Mouse (Mus musculus) forebrain, embryonic 11.5 days (tissue): ENCODE data around the gene Zap70. TPM values are rescaled to one million over a fixed set of nuclear protein-coding genes. Genes with fewer than 3 reads are reported as not detected.

Experiments used
- ATAC-seq: fragments of 200-750 bp; cut with Nextera tagmentation; replicated peaks from 2 replicates; pipeline ENCODE4 v1.8.0; 2017; ENCODE audit warnings: moderate TSS enrichment; ENCODE audit not compliant: low FRiP score
- DNase-seq: peaks from one replicate; pipeline ENCODE4 v3.0.0-alpha.2; 2017; ENCODE audit warnings: low spot score
- H3K27ac ChIP-seq: fragments of 300-500 bp; sonication (generic); 2 replicates; pipeline ENCODE4 v1.5.1; 2014; ENCODE audit warnings: low read depth, low read length
- H3K27me3 ChIP-seq: fragments of 300-500 bp; sonication (generic); 2 replicates; pipeline ENCODE4 v1.6.1; 2014; ENCODE audit warnings: mild to moderate bottlenecking, low read length, mixed read lengths; ENCODE audit not compliant: control insufficient read depth, insufficient read depth
- H3K36me3 ChIP-seq: fragments of 300-500 bp; sonication (generic); 2 replicates; pipeline ENCODE4 v1.6.1; 2014; ENCODE audit warnings: mild to moderate bottlenecking, low read length, moderate library complexity, mixed read lengths; ENCODE audit not compliant: control insufficient read depth, insufficient read depth
- H3K4me1 ChIP-seq: fragments of 300-500 bp; sonication (generic); replicated peaks from 2 replicates; pipeline ENCODE4 v1.6.1; 2014; ENCODE audit warnings: low read length, mixed read lengths; ENCODE audit not compliant: control insufficient read depth, insufficient read depth
- H3K4me2 ChIP-seq: fragments of 300-500 bp; sonication (generic); 2 replicates; pipeline ENCODE4 v1.6.1; 2014; ENCODE audit warnings: low read depth, mild to moderate bottlenecking, low read length, moderate library complexity, mixed read lengths; ENCODE audit not compliant: severe bottlenecking
- H3K4me3 ChIP-seq: fragments of 300-500 bp; sonication (generic); 2 replicates; pipeline ENCODE4 v1.5.1; 2014; ENCODE audit warnings: low read depth, low read length
- H3K9ac ChIP-seq: fragments of 300-500 bp; sonication (generic); 2 replicates; pipeline ENCODE4 v1.6.1; 2014; ENCODE audit warnings: low read length
- H3K9me3 ChIP-seq: fragments of 300-500 bp; sonication (generic); 2 replicates; pipeline ENCODE4 v1.6.1; 2016; ENCODE audit warnings: low read length, mixed read lengths; ENCODE audit not compliant: control insufficient read depth
- WGBS: fragments of 180-500 bp; shearing (Covaris S2); extraction: QIAGEN DNeasy Blood & Tissue Kit; methylation state at CpG from one replicate; pipeline ENCODE4 v1.1.7; 2014; 5-methylcytosine and 5-hydroxymethylcytosine counted together
- polyA plus RNA-seq: library from polyadenylated mRNA; unstranded; fragments of >200 nt; fragmentation: Nextera tagmentation; extraction: Ambion mirVana; gene quantifications from 2 replicates; pipeline ENCODE4 v1.2.1, GENCODE M21; 2014

Zap70 gene
- polyA plus RNA-seq, 1 experiment from 2014 or later: 0.37 TPM

DNA sequence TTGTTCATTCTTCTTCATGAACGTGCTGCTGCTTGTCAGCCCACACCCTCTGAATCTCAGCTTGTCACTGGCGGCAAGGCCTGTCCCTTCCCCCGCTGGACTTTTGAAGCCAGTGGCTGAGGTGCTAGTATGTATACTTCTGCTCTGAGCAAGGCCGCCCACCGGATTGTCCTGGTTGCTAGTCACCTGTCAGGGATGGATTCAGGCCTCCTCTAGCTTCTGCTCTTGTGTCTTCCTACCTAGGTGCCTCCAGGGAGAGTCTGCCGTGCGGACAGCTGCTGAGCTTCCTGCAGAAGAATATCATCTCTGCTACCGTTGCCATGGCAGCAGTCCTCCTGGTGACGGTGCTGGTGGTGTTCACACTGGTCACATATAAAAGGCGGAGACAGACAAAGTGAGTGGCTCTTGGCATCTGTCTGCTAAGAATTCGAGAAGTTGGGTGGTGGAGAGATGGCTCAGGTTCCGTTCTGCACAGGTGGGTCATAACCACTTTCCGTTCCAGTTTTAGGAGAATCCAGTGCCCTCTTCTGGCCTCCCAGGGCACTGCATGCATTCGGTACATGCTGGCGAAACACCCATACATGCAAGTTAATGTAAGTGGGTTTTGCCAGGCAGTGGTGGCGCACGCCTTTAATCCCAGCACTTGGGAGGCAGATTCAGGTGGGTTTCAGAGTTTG, 17.2 kb upstream of the Zap70 start:
- ATAC-seq: no peak
- Histone ChIP-seq H3K27ac (no peak overlapping the region), H3K27me3 (no peaks in the 10 kb centered on the region), H3K9me3 (no peaks in the 10 kb centered on the region), H3K4me2 (peak overlapping the region; percentile 42), H3K4me3 (no peak overlapping the region), H3K36me3 (no peaks in the 10 kb centered on the region), H3K9ac (no peak overlapping the region), H3K4me1 (0 out of 2 replicates have a peak, but pooled peaks cover 2% of the 10 kb centered on the region)
- DNase-seq: peak; percentile 84
- 28% methylated on average over 17 of the region's 17 CpGs for WGBS

DNA sequence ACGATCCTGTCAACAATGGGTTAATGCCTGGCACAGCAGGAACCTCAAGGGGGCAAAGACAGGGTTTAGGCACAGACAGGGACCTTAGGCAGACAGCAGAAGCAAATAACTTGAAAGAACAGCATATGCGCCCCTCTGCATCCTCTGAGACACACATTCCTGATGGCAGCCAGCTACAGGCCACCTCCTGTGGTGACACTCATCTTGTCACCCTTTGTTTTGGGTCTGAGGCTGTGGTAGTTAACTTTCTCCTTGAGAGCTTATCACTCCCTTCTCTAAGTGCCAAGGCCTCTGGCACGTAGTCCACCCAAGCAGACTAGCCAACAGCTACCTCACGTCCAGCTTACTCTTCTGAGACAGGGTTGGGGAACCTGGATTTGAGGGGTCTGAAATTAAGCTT, 15.9 kb upstream of the Zap70 start:
- Histone ChIP-seq H3K9me3 (no peaks in the 10 kb centered on the region), H3K4me1 (0 out of 2 replicates have a peak, but pooled peaks cover 2% of the 10 kb centered on the region), H3K9ac (no peak overlapping the region), H3K4me3 (no peak overlapping the region), H3K36me3 (no peaks in the 10 kb centered on the region), H3K27ac (no peak overlapping the region), H3K27me3 (no peaks in the 10 kb centered on the region), H3K4me2 (no peak overlapping the region)
- DNase-seq: no peak
- 38% methylated on average over 4 of the region's 4 CpGs for WGBS
- ATAC-seq: no peak

DNA sequence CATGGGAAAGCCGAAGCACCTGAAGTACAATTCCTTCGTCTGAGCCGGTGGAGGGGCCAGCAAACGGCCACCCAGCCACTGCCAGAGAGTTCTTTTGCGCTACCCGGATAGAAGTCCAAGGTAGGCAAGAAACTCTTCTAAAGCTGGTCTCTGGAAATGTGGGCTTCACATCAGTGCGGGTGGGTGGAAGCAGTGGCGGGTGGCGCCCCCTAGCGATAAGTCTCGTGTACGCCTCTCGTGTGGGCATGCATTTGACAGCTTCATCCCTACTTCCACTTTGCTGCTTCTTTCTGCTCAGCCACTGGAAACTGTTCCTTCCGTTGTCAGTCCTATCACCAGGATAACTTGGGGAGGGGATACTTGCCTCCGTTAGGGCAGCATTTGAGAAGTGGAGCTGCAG, 15.1 kb upstream of the Zap70 start:
- no peak overlapping the region for H3K9ac ChIP-seq
- DNase-seq: peak; percentile 81
- no peak overlapping the region for H3K4me3 ChIP-seq
- no peaks in the 10 kb centered on the region for H3K36me3 ChIP-seq
- H3K4me2 ChIP-seq: no peak overlapping the region
- no peaks in the 10 kb centered on the region for H3K9me3 ChIP-seq
- WGBS: 43% methylated on average over 15 of the region's 15 CpGs
- H3K27me3 ChIP-seq: no peaks in the 10 kb centered on the region
- H3K27ac ChIP-seq: no peak overlapping the region
- 0 out of 2 replicates have a peak, but pooled peaks cover 2% of the 10 kb centered on the region for H3K4me1 ChIP-seq
- ATAC-seq: no peak

DNA sequence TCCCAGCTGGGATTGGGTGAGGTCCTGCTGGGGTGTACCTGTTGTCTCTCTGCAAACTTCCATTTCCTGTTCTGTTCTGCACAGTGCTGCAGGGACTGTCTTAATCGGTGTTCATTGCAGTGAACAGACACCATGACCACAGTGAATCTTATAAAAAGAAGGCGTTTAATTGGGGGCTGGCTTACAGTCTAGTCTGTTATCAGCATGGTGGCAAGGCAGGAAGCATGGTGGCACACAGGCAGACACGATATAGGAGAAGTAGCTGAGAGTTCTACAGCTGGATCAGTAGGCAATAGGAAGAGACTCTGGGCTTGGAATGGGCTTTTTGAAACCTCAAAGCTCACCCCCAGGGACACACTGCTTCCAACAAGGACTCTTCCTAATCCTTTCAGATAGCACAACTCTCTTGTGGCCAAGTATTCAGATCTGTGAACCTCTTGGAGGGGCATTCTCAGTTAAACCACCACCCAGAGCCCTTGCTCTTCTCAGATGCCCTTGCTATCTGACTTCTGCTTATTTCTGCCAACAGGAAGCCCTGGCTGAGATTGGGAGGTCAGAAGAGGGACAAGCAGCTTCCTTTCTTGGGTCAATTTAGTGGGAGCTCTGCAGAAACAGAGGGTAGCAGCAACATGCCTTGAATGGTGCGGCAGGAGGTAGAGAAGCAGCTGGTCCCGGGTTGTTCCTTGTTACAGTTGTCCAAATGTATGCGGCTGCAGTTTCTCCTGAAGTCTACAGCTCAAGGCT, 7.5 kb upstream of the Zap70 start:
- Histone ChIP-seq H3K4me1 (no peaks in the 10 kb centered on the region), H3K4me2 (no peak overlapping the region), H3K36me3 (no peaks in the 10 kb centered on the region), H3K9ac (no peak overlapping the region), H3K27ac (no peak overlapping the region), H3K27me3 (no peaks in the 10 kb centered on the region), H3K4me3 (no peak overlapping the region), H3K9me3 (no peaks in the 10 kb centered on the region)
- DNase-seq (no peak), ATAC-seq (no peak)
- WGBS: 91% methylated on average over 6 of the region's 6 CpGs

DNA sequence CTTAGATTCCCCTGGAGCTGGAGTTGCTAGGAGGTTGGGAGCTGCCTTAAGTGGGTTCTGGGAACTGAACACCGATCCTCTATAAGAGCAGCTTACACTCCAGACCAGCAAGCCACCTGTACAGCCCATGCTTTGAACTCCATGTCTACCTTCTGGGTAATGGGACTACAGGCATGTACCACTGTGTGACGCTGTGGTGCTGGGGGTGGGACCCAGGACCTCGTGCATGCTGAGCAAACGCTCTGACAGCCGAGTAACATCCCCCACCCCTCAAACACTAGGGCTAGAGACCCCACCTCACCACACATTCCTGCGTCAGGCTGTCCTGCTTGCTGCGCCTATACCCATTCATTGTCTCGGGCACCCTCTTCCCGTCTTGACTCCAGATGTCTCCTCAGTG, 3.0 kb upstream of the Zap70 start:
- Histone ChIP-seq H3K9me3 (no peaks in the 10 kb centered on the region), H3K9ac (no peak overlapping the region), H3K27ac (no peak overlapping the region), H3K4me3 (no peak overlapping the region), H3K36me3 (no peaks in the 10 kb centered on the region), H3K4me1 (no peaks in the 10 kb centered on the region), H3K4me2 (no peak overlapping the region), H3K27me3 (no peaks in the 10 kb centered on the region)
- WGBS: 83% methylated on average over 9 of the region's 9 CpGs
- DNase-seq (no peak), ATAC-seq (no peak)

DNA sequence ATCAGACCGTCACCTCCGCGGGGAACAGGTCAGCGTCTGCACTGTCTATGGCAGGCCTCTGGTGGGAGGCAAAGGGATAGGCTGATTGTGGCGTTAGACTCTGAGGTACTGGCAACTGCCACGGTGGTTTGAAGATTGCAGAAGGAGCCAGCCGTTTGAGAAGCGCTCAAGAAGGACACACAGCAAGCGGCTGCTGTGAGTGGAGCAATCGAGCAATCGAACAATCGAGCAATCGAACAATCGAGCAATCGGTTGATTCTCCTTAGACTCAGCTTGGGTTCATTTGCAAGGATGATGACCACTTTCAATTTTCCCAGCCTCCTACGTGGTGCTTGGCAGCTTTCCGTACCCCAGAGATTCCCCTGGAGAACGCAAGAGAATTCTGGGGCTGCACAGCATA, 2.5 kb upstream of the Zap70 start:
- Histone ChIP-seq H3K4me3 (no peak overlapping the region), H3K4me2 (no peak overlapping the region), H3K27me3 (no peaks in the 10 kb centered on the region), H3K36me3 (no peaks in the 10 kb centered on the region), H3K9ac (no peak overlapping the region), H3K4me1 (no peaks in the 10 kb centered on the region), H3K9me3 (no peaks in the 10 kb centered on the region), H3K27ac (no peak overlapping the region)
- DNase-seq: no peak
- no peak for ATAC-seq
- 88% methylated on average over 18 of the region's 18 CpGs for WGBS

DNA sequence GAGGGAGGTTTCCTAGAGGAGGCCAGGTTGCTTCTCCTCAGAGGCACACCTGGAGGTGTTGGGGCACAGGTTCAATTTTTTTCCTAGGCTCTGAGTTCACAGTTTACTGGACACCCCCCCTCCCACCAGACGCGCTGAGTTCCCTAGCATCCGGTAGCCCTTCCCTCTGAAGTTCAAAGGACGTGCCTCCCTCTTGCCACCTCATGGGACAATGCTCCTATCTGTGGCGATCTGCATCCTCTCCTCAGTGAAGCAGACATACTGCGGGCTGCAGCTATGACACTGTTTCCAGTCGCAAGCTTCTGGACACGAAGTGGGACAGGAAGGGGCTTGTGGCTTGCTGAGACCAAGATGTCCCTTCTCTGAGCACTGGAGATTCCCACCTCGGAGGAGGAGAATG, 1.2 kb upstream of the Zap70 start:
- WGBS: 86% methylated on average over 9 of the region's 9 CpGs
- ATAC-seq: no peak
- no peaks in the 10 kb centered on the region for H3K36me3 ChIP-seq
- H3K4me3 ChIP-seq: no peak overlapping the region
- DNase-seq: no peak
- no peak overlapping the region for H3K9ac ChIP-seq
- no peaks in the 10 kb centered on the region for H3K9me3 ChIP-seq
- H3K4me2 ChIP-seq: no peak overlapping the region
- H3K27ac ChIP-seq: no peak overlapping the region
- H3K4me1 ChIP-seq: no peaks in the 10 kb centered on the region
- no peaks in the 10 kb centered on the region for H3K27me3 ChIP-seq

DNA sequence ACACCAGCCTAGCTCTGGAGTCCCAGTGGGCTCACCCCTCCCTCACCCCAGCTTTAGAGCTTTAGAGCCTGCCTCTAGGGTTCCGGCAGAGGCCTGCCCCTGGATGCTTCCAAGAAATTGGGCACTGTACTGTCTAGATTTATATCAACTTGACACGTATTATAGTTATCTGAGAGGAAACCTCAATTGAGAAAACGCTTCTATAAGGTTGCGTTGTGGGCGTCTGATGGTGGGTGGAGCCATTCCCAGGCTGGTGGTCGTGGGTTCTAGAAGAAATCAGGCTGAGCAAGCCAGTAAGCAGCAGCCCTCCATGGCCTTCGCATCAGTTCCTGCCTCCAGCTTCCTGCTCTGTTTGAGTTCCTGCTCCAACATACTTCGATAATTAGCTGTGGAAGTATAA, 537 bp upstream of the Zap70 start:
- ATAC-seq: no peak
- H3K4me3 ChIP-seq: no peak overlapping the region
- 88% methylated on average over 8 of the region's 8 CpGs for WGBS
- no peak overlapping the region for H3K9ac ChIP-seq
- H3K27ac ChIP-seq: no peak overlapping the region
- H3K27me3 ChIP-seq: no peaks in the 10 kb centered on the region
- H3K4me1 ChIP-seq: no peaks in the 10 kb centered on the region
- H3K36me3 ChIP-seq: no peaks in the 10 kb centered on the region
- H3K9me3 ChIP-seq: no peaks in the 10 kb centered on the region
- H3K4me2 ChIP-seq: no peak overlapping the region
- no peak for DNase-seq
